Mouse (Mus musculus) gastrocnemius, postnatal 10 days (tissue): ENCODE results near the gene Sox1. TPM values are rescaled to one million over a fixed set of nuclear protein-coding genes. Genes with fewer than 3 reads are reported as not detected.

Experiments
- DNase-seq: peaks from one replicate; pipeline ENCODE4 v3.0.0; 2021; ENCODE audit warnings: mixed read lengths
- long read RNA-seq, 2 experiments: library from polyadenylated mRNA; stranded (forward); transcript quantifications; one replicate each; pipeline ENCODE4 v2.0.0; 2021
- total RNA-seq, 2 experiments: library from RNA; stranded (reverse); gene quantifications; 2 replicates each; pipeline ENCODE4 v1.2.3; 2021

The Sox1 gene
- total RNA-seq: under 1 TPM in 1 of 2 experiments, not detected in 1; 0.05 TPM
- long read RNA-seq, experiment 1: 0 reads
- long read RNA-seq, experiment 2: 0 reads

DNA sequence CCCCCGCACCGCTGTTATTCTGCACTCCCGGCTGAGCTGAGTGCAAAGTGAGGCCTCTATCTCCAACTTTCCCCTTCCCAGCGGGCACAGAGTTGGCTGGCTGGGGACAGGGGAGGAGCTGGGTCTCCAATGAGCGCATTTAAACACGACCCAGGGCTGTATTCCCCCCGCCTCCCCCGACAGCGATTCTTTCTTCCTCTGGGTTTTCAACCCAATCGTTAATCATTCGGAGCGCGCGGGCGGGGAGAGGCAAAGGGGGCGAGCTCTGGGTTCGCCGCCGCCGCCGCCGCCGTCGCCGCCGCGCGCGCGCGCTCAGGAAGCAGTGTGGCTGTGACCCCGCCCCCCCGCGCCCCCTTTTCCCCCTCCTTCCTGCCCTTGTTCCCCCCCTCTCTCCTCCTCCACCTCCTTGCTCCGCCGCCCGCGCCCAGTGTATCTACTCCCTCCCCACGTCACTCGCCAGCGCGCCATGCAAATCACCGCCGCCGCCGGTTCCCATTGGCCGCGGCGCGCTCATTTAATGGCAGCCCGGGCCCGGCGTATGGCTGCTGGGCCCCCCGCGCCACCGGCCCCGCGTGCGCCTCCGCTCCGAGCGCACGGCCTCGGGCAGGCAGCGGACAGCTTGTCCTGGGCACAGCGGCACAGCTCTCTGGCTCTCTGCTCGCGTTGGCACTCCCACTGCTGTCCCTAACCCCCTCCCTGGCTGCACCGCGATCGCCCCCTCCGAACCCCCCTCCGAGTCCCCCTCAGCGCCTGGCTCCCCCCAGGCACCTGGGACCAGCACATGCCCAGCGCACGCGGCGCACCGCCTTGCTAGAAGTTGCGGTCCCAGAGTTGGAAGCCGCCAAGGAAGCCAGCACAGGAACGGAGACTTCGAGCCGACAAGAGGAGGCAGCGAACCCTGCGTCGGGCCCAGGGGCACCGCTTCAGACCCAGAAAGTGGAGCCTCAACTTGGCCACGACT, at the start of gene Sox1:
Sox1 (plus strand) TSS at position 225 of the 961 bp plus-strand sequence.
- no peak for DNase-seq

DNA sequence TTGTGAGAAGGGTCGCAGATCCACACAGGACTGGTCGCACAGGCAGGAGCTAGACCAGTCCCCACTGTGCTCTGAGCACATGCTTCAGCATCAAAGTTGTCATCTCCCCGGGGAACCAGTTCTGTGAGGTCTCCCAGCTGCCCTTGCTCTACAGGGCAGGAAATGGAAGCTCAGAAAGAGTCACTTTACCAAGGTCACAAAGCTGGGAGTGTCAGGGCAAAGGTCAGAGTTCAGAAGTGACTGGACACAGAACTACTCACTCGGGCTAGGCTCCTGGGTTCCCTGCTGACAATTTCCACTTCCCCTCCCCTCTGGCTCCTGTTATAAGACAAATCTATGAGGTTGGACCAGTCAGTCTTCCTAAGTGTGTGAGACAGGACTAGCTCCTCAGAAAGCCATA, 49.2 kb upstream of the Sox1 start:
- no peak for DNase-seq

DNA sequence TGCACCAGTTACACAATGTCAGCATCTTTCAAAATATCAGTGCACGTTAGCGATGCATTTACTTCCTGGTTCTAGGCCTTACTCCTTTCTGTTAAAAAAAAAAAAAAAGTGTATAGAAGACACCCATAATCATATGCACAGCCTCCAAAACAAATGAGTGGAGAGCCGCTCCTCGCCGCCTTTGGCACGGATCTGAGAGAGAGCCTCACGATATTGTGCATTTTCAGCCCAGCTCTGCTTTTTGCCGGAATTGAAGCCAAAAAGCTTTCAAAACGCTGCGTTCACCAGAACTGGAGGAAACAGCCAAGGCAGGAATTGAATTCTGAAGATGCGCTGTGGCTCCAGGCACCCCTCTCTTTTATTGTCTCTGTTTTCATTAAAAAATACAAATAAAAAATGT, 48.2 kb upstream of the Sox1 start:
- no peak for DNase-seq

- no peak for DNase-seq
These were observed 46.8 kb upstream of the Sox1 start for GRCm38 (mm10) chr8:12348306-12348705.

DNA sequence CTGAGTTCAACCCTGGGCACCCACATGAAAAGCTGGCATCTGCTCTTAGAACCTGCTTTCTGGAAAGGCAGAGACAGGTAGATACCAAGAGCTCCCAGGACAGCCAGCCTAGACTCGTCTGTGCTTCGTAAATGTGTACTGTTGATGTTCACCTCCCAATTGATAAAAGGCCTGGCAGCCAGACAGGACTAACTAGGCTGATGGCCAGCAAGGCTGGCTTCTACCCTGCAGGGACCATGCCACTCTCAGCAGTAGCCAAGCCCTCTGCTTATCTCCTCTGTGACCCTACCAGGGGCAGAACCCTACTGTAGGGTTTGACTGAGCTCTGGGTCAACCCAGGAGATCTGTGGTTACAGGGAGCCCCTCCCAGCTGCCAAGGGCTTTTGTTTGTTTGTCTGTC, 45.5 kb upstream of the Sox1 start:
- DNase-seq: no peak

GRCm38 (mm10) chr8:12351121-12351520, 44.0 kb upstream of the Sox1 start:
- DNase-seq: no peak

DNA sequence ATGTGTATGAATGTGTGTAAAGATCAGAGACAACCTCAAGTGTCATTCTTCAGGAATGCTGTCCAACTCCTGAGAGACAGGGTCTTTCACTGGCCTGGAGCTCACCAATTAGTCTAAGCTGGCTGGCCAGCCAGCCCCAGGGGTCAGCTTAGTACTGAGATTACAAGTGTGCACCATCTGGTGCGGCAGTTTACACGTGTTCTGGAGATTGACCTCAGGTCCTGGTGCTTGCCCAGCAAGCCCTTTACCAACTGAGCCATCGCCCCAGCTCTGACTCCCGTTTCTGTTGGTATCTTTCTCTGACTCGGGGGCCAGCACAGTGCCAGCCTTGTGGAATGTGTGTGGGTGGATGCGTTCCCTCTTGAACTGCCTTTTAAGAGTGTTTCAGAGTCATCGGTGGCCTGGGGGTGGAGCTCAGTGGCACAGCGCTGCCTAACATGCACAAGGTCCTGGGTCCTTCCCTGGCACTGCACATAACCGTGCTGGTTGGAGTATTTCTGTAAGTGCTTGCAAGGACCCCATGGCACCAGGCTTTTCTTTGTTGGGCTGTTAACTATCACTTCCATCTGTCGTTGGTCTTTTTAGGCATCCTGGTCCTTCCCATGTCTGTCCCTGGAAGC, 40.6 kb upstream of the Sox1 start:
- no peak for DNase-seq

GRCm38 (mm10) chr8:12368161-12368560, 26.9 kb upstream of the Sox1 start:
- DNase-seq: no peak

- no peak for DNase-seq
These were observed 26.2 kb upstream of the Sox1 start for GRCm38 (mm10) chr8:12368856-12369255.

DNA sequence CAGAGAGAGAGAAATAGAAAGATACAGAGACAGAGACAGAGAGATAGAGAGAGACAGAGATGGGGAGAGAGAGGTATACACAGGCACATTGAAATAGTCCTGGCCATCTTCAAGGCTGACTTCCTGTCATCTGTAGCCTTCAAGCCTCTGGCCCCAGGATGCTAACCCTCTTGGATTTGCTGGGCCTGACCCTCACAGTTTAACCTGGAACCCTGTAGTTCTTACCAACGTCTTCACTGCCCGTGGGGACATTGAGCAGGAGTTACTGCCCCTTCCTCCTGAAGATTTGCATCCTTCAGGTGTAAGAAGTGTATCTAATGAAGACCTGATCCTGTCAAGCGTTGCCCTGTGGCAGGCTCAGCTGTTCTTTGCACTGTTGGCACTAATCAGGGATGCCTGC, 14.0 kb upstream of the Sox1 start:
- DNase-seq: no peak

DNA sequence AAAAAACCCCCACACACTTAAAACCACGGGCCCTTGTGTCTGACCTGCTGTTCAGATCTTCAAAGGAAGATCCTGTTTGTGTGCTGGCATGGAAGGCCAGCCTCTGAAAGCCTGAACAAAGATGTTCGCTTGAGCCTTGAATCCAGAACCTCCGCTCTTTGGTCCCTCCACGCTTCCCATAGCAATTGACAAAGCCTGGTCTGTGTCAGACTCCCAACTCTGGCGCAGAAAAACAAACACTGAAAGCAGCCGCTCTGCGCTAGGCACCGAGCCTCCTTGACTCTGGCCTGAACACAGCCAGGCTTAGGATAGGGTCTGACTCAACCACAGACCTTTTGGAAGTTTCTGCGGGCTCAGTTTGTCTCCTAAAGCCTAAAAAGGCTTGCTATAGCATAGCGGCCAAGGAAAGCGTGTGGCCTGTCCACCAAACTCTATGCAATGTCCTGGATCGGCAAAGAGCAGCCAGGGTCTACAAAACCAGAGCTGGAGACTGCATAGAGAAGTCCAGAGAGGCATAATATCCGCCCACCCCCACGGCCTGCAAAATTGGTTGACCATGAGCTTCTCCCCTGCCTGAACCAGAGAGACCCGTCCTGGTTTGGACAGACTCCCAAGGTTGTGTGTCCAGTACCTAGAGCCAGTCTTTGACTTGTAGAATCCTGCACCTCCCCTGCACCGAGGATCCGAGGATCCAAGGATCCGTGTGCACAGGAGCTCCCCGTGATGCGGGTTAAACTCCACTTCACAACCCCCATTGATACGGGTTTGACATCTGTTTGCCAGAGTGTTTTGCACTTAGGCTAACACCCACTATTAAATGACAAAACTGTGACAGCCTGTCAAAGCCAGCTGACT, 12.2 kb upstream of the Sox1 start:
- no peak for DNase-seq

- no peak for DNase-seq
These were observed 10.9 kb upstream of the Sox1 start for GRCm38 (mm10) chr8:12383979-12384890.

- DNase-seq: no peak
These were observed 10.0 kb upstream of the Sox1 start for GRCm38 (mm10) chr8:12384996-12385685.

- DNase-seq: no peak
These were observed 9.2 kb upstream of the Sox1 start for GRCm38 (mm10) chr8:12385686-12386488.

DNA sequence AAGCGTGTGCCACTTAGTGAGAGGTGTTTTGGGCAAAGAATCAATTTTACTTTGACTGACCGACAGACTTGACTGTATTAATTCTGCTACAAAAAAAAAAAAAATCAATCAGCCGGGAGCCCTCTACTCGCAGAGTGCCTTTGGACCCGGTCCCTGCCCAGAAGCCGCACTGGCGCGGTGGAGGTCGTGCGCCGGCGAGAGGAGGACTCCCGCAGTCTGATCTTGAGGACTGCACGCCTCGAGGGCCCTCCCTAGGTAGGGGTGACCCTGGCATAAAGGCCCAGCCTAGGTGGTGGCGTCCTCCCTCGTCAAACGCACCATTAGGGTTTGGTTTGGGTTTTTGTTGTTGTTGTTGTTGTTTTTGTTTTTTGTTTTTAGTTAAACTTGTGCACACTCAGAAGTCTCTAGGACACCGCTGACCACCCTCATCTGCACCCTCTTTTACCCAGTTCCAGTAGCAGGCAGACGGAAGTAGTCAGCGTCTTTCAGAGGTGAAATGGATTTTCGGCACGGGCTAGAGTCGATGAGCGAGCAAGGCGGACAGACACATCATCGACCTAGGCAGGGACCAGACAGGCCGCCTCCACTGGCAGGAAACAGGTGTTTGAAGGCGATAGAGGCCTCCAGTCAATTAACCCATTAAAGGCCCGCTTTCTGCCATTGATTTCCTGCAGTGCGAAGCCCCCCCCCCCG, 8.4 kb upstream of the Sox1 start:
- DNase-seq: no peak

GRCm38 (mm10) chr8:12387223-12387860, 7.8 kb upstream of the Sox1 start:
- DNase-seq: no peak

- no peak for DNase-seq
These were observed 7.2 kb upstream of the Sox1 start for GRCm38 (mm10) chr8:12387901-12388300.

DNA sequence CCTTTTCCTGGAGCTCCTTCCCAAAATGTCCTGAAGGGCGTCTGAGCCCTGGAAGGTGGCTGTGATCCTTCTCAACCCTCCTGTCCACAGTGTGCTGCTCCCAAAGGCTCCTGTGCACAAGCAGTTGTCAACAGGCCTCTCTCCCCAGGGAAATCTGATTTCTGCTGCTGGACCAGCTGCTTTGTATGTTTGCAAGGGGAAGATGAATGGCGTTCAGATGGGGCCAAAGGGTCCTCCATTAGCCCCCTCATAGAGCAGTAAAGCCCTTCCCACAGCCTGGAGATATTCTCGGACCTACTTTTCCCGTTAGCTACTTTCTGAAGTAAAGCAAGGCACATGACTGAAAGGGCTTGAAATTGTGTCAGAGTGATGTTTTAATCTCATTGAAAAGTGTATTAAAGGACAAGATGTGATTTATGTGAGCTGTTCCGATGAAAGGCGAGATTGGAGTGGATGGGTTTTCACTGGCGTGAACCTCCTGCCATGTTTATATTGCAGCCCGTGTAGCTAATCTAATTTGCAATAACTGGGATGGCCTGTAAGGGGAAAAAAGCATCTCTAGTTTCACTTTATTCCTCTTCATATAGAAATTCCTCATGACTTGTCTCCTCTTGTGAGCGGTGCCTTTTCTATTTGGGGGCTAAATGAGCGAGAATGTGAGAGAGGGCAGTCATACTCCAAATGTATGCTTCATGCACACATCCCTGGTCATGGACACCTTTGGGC, 6.5 kb upstream of the Sox1 start:
- DNase-seq: no peak
